Mouse (Mus musculus) adrenal gland, adult 8-10 months (tissue): Measurements from ENCODE around the gene Timm10b. TPM values are rescaled to one million over a fixed set of nuclear protein-coding genes. Genes with fewer than 3 reads are reported as not detected.

Experiments used
- DNase-seq: peaks from one replicate; pipeline ENCODE4 v3.0.0; 2022
- total RNA-seq, 4 experiments: library from RNA; stranded (reverse); gene quantifications; 2 replicates each; pipeline ENCODE4 v1.2.4; 2022

Timm10b gene
- total RNA-seq, 4 experiments from 2014 or later, result 73.6 to 158 (median 103) TPM

DNA sequence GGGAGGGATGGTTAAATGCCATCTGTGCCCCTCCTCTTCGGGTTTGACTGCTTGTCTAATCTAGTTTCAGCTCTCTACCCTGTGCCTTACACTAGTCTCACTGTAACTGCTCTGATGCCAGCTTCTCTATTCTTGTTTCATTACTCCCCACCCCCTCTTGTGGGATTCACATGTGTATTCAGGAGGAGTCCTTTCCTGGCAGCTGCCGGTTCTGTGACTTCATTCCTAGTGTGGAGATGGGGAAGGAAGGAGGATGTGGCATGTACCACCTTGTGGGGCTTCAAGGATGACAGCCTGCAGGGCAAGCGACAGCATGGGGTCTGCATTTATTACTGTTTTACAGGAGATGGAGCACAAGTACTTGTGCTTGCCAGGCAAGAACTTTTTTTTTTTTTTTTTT is 2.1 kb downstream of the Timm10b start:
- DNase-seq, result no peak

DNA sequence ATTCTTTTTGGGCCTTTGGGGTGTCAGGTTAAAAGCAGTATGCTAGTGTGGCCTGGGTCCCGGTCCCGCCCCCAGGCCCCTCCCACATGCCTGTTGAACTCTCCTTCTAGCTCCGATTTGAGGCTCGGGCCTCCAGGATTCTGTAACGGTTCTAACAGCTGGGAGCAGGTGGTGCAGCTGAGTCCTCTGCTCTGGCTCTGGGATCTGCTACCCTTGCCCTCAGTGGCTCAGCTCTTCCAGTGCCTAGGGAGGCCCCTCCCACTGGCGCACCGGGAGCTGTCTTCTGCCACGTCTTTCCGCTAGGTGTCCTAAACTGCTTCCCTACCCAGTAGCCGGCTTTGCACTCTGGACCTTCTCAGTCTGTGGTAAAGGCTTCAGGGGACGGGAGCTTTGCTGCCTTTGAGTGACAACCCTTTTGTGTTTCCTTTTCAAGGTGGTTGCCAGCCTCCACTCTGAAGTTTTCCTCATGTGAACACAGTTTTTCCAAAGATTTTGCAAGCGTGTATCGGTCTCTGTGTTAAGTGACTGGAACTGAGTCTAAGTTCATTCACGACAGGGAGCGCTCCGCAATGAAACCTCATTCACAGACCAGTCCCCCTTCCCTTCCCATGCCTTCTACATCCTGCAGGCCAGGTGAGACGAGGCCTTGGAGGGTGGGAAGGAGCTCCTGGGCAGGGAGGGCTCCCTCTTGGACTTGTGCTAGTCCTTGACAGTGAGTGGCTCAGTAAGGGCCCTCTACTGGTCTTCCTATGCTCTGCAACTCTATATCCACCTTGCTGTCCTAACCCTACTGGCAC is 11.0 kb downstream of the Timm10b start, which contains the start of gene Dnhd1:
Gene Dnhd1, plus strand, starts transcription at position 189 of the 797 bp plus-strand sequence.
- DNase-seq, result peak; percentile 80

GRCm38 (mm10) chr7:105685541-105686197 is 45.8 kb downstream of the Timm10b start:
- DNase-seq, result no peak

DNA sequence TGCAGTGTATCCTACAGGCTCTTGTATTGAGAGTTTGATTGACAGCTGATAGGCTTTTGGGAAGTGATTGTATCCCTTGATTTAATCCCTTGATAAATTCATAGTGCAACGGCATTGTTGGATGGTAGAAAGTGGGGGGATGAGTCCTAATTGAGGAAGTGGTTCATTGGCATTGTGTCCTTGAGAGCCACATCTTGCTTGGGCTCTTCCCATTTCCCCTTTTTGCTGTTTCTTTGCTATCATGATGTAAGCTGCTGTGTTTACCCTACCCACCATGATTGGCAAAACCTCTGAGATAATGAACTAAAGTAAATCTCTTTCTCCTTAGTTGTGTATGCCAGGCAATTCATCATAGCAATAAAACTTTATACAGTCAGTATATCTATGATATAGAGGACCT is 51.0 kb downstream of the Timm10b start:
- no peak for DNase-seq

Other genes starting within 250 kb of the Timm10b start
- gene Fam160a2, start 240.0 kb upstream of the Timm10b start, total RNA-seq, result 10 to 100 TPM; 28.5 to 34.9 (median 32.1) TPM
- gene Cnga4, start 235.5 kb upstream of the Timm10b start, total RNA-seq, result not detected
- under 1 TPM in 2 of 4 experiments, not detected in 2; 0.13 to 0.15 TPM for gene Cckbr, start 214.3 kb upstream of the Timm10b start, total RNA-seq
- gene Cavin3, start 157.8 kb upstream of the Timm10b start, total RNA-seq, result 10 to 100 TPM; 59.4 to 66.5 (median 60.9) TPM
- 10 to 100 TPM; 47.3 to 54.3 (median 51.8) TPM for gene Smpd1, start 85.7 kb upstream of the Timm10b start, total RNA-seq
- 10 to 100 TPM; 17.3 to 30.8 (median 24.3) TPM for gene Apbb1, start 58.4 kb upstream of the Timm10b start, total RNA-seq
- gene Hpx, start 39.9 kb upstream of the Timm10b start, total RNA-seq, result 1 to 10 TPM in 1 of 4 experiments, under 1 TPM in 3; 0.52 to 1.3 (median 0.72) TPM
- 10 to 100 TPM; 24.0 to 50.0 (median 38.6) TPM for gene Trim3, start 6.5 kb upstream of the Timm10b start, total RNA-seq
- 10 to 100 TPM; 50.6 to 93.3 (median 68.0) TPM for gene Arfip2, start 360 bp downstream of the Timm10b start, total RNA-seq
- 10 to 100 TPM in 1 of 4 experiments, 1 to 10 TPM in 3; 6.4 to 14.4 (median 8.2) TPM for gene Gm45799, start 496 bp downstream of the Timm10b start, total RNA-seq
- 1 to 10 TPM; 3.1 to 5.1 (median 4.0) TPM for gene Dnhd1, start 10.8 kb downstream of the Timm10b start, total RNA-seq
- 100 to 1,000 TPM; 127 to 155 (median 137) TPM for gene Ilk, start 96.5 kb downstream of the Timm10b start, total RNA-seq
- gene Rrp8, start 97.3 kb downstream of the Timm10b start, total RNA-seq, result 10 to 100 TPM; 18.3 to 29.6 (median 22.0) TPM
- 100 to 1,000 TPM; 198 to 224 (median 207) TPM for gene Taf10, start 104.3 kb downstream of the Timm10b start, total RNA-seq
- gene Tpp1, start 112.2 kb downstream of the Timm10b start, total RNA-seq, result 100 to 1,000 TPM; 121 to 139 (median 132) TPM
- gene Dchs1, start 147.6 kb downstream of the Timm10b start, total RNA-seq, result 1 to 10 TPM; 7.4 to 9.8 (median 8.7) TPM
- 100 to 1,000 TPM; 157 to 184 (median 171) TPM for gene Mrpl17, start 171.0 kb downstream of the Timm10b start, total RNA-seq